Mouse (Mus musculus) ZHBTc4 (cell line): ENCODE measurements at regions not wholly inside any gene's neighbourhood (a gene's known extent, or its start where the extent isn't known, plus 50 kb on each side); places are given as distances from the start of the nearest gene placed in this dataset.

Experiments used
- DNase-seq: peaks from one replicate; pipeline ENCODE4 v3.0.0-alpha.2; 2011; ENCODE audit warnings: low read depth, low spot score

- peak; percentile 71 for DNase-seq
These were observed 264.1 kb downstream of the Gm6685 start for GRCm38 (mm10) chr11:28075560-28075959.

GRCm38 (mm10) chr11:28036236-28036635 is 303.4 kb downstream of the Gm6685 start:
- peak; percentile 58 for DNase-seq

GRCm38 (mm10) chr11:28035538-28035937 is 304.1 kb downstream of the Gm6685 start:
- peak; percentile 63 for DNase-seq

- no peak for DNase-seq
These were observed 316.8 kb downstream of the Gm6685 start for GRCm38 (mm10) chr11:28022876-28023275.

GRCm38 (mm10) chr11:28020762-28021161 is 318.9 kb downstream of the Gm6685 start:
- peak; percentile 19 for DNase-seq
